Mouse (Mus musculus) MEL (cell line): ENCODE results near the gene Ghrl.

Experiments
- E2F4 ChIP-seq: IDR thresholded peaks from 2 replicates; pipeline ENCODE4 v1.6.1; 2011; ENCODE audit warnings: low read depth, low read length, improper control_type of control experiment, borderline replicate concordance
- POLR2A ChIP-seq, 2 experiments: IDR thresholded peaks; 2 replicates each; pipeline ENCODE4 v1.6.1; 2011 to 2012; ENCODE audit warnings: low read length in 2 of 2, mild to moderate bottlenecking in 2 of 2, control low read depth in 1 of 2, improper control_type of control experiment in 1 of 2, low read depth in 1 of 2, moderate library complexity in 1 of 2; ENCODE audit not compliant: control insufficient read depth in 1 of 2, insufficient read depth in 1 of 2, poor library complexity in 1 of 2

- TF ChIP-seq POLR2A (IDR thresholded peaks at IDR 0.05; ENCODE audit: control insufficient read depth in 1 of 2, insufficient read depth in 1 of 2, low read depth in 1 of 2, low read length in 2 of 2, poor library complexity in 1 of 2) (no peak), E2F4 (no peak)
Observed at GRCm38 (mm10) chr6:113678246-113679012, 41.3 kb downstream of the Ghrl start.
